Mouse (Mus musculus): ENCODE measurements at regions not wholly inside any gene's neighbourhood (a gene's known extent, or its start where the extent isn't known, plus 50 kb on each side); places are given as distances from the start of the nearest gene placed in this dataset.

GRCm38 (mm10) chr17:88240476-88240875 lies 175.4 kb upstream of the Fbxo11 start:
- Histone ChIP-seq H3K9me3 (peaks cover 8% of the 10 kb centered on the region; the same call in 1 of the 2 replicates), H3K4me3 (no peak overlapping the region), H3K36me3 (no peaks in the 10 kb centered on the region), H3K4me1 (replicated peaks) (no peaks in the 10 kb centered on the region), H3K27ac (no peak overlapping the region), H3K27me3 (ENCODE audit: insufficient read depth, poor library complexity, severe bottlenecking) (no peaks in the 10 kb centered on the region)
- WGBS = 82% methylated on average over 8 of the region's 8 CpGs
- no peak for DNase-seq (ENCODE audit: low spot score)

GRCm38 (mm10) chr17:88248625-88249024 lies 183.5 kb upstream of the Fbxo11 start:
- H3K36me3 ChIP-seq = no peaks in the 10 kb centered on the region
- 67% methylated on average over 5 of the region's 5 CpGs for WGBS
- no peaks in the 10 kb centered on the region for H3K9me3 ChIP-seq
- H3K27me3 ChIP-seq (ENCODE audit: insufficient read depth, poor library complexity, severe bottlenecking) = no peaks in the 10 kb centered on the region
- H3K27ac ChIP-seq = no peak overlapping the region
- DNase-seq (ENCODE audit: low spot score) = no peak
- peaks cover 8% of the 10 kb centered on the region; the same call in 1 of the 2 replicates for H3K4me1 ChIP-seq (replicated peaks)
- H3K4me3 ChIP-seq = no peak overlapping the region

- Histone ChIP-seq H3K9me3 (no peaks in the 10 kb centered on the region), H3K4me3 (no peak overlapping the region), H3K36me3 (no peaks in the 10 kb centered on the region), H3K4me1 (replicated peaks) (peaks cover 24% of the 10 kb centered on the region), H3K27me3 (ENCODE audit: insufficient read depth, poor library complexity, severe bottlenecking) (no peaks in the 10 kb centered on the region), H3K27ac (no peak overlapping the region)
- peak; percentile 76 for DNase-seq (ENCODE audit: low spot score)
- 20% methylated on average over 17 of the region's 17 CpGs for WGBS
Measured at GRCm38 (mm10) chr17:88251949-88252521, 186.9 kb upstream of the Fbxo11 start.

GRCm38 (mm10) chr17:88255744-88256598 lies 184.5 kb upstream of the Foxn2 start:
- H3K4me3 ChIP-seq = peak overlapping the region; percentile 72
- peak overlapping the region; percentile 98 for H3K27ac ChIP-seq
- whole genome bisulfite sequencing = under 1% methylated on average over 40 of the region's 40 CpGs
- H3K27me3 ChIP-seq (ENCODE audit: insufficient read depth, poor library complexity, severe bottlenecking) = no peaks in the 10 kb centered on the region
- H3K4me1 ChIP-seq (replicated peaks) = peaks cover 36% of the 10 kb centered on the region
- no peaks in the 10 kb centered on the region for H3K9me3 ChIP-seq
- no peaks in the 10 kb centered on the region for H3K36me3 ChIP-seq
- peak; percentile 87 for DNase-seq (ENCODE audit: low spot score)

GRCm38 (mm10) chr17:88256599-88257544 lies 183.6 kb upstream of the Foxn2 start:
- Histone ChIP-seq H3K27ac (peak overlapping the region; percentile 98), H3K4me3 (peak overlapping the region; percentile 72), H3K36me3 (no peaks in the 10 kb centered on the region), H3K4me1 (replicated peaks) (peaks cover 38% of the 10 kb centered on the region), H3K27me3 (ENCODE audit: insufficient read depth, poor library complexity, severe bottlenecking) (no peaks in the 10 kb centered on the region), H3K9me3 (no peaks in the 10 kb centered on the region)
- WGBS = 4% methylated on average over 18 of the region's 18 CpGs
- peak; percentile 65 for DNase-seq (ENCODE audit: low spot score)

GRCm38 (mm10) chr17:88258361-88258796 lies 182.1 kb upstream of the Foxn2 start:
- peak; percentile 27 for DNase-seq (ENCODE audit: low spot score)
- 69% methylated on average over 11 of the region's 11 CpGs for WGBS
- H3K27ac ChIP-seq = no peak overlapping the region

GRCm38 (mm10) chr17:88260176-88260575 lies 180.3 kb upstream of the Foxn2 start:
- no peaks in the 10 kb centered on the region for H3K27me3 ChIP-seq (ENCODE audit: insufficient read depth, poor library complexity, severe bottlenecking)
- H3K4me3 ChIP-seq = no peak overlapping the region
- no peak for DNase-seq (ENCODE audit: low spot score)
- H3K9me3 ChIP-seq = no peaks in the 10 kb centered on the region
- WGBS = 90% methylated on average over 7 of the region's 7 CpGs
- peaks cover 39% of the 10 kb centered on the region for H3K4me1 ChIP-seq (replicated peaks)
- no peak overlapping the region for H3K27ac ChIP-seq
- no peaks in the 10 kb centered on the region for H3K36me3 ChIP-seq

More at GRCm38 (mm10) chr17:88258361-88258796, 182.1 kb upstream of the Foxn2 start:
- H3K4me1 ChIP-seq (replicated peaks) = peaks cover 39% of the 10 kb centered on the region
- H3K4me3 ChIP-seq = no peak overlapping the region
- H3K36me3 ChIP-seq = no peaks in the 10 kb centered on the region
- H3K9me3 ChIP-seq = no peaks in the 10 kb centered on the region
- H3K27me3 ChIP-seq (ENCODE audit: insufficient read depth, poor library complexity, severe bottlenecking) = no peaks in the 10 kb centered on the region

- Histone ChIP-seq H3K9me3 (no peaks in the 10 kb centered on the region), H3K27ac (no peak overlapping the region), H3K36me3 (no peaks in the 10 kb centered on the region), H3K4me1 (replicated peaks) (peaks cover 35% of the 10 kb centered on the region), H3K4me3 (no peak overlapping the region), H3K27me3 (ENCODE audit: insufficient read depth, poor library complexity, severe bottlenecking) (no peaks in the 10 kb centered on the region)
- 46% methylated on average over 6 of the region's 6 CpGs for WGBS
- no peak for DNase-seq (ENCODE audit: low spot score)
Measured at GRCm38 (mm10) chr17:88260826-88261225, 179.7 kb upstream of the Foxn2 start.

- no peak for DNase-seq (ENCODE audit: low spot score)
- H3K4me3 ChIP-seq = no peak overlapping the region
- no peaks in the 10 kb centered on the region for H3K9me3 ChIP-seq
- H3K27me3 ChIP-seq (ENCODE audit: insufficient read depth, poor library complexity, severe bottlenecking) = no peaks in the 10 kb centered on the region
- H3K27ac ChIP-seq = no peak overlapping the region; the same call in 1 of the 2 replicates
- no peaks in the 10 kb centered on the region for H3K36me3 ChIP-seq
- 40% methylated on average over 8 of the region's 8 CpGs for WGBS
- H3K4me1 ChIP-seq (replicated peaks) = peaks cover 28% of the 10 kb centered on the region
Measured at GRCm38 (mm10) chr17:88261556-88261955, 179.0 kb upstream of the Foxn2 start.

GRCm38 (mm10) chr17:88262326-88263187 lies 178.0 kb upstream of the Foxn2 start:
- peaks cover 18% of the 10 kb centered on the region for H3K4me1 ChIP-seq (replicated peaks)
- WGBS = 78% methylated on average over 13 of the region's 13 CpGs
- H3K27ac ChIP-seq = no peak overlapping the region
- no peak for DNase-seq (ENCODE audit: low spot score)
- H3K27me3 ChIP-seq (ENCODE audit: insufficient read depth, poor library complexity, severe bottlenecking) = no peaks in the 10 kb centered on the region
- no peak overlapping the region for H3K4me3 ChIP-seq
- H3K36me3 ChIP-seq = no peaks in the 10 kb centered on the region
- H3K9me3 ChIP-seq = peaks cover 5% of the 10 kb centered on the region; the same call in 1 of the 2 replicates

GRCm38 (mm10) chr17:88265291-88265690 lies 175.2 kb upstream of the Foxn2 start:
- H3K27me3 ChIP-seq (ENCODE audit: insufficient read depth, poor library complexity, severe bottlenecking) = no peaks in the 10 kb centered on the region
- no peak overlapping the region for H3K27ac ChIP-seq
- 87% methylated on average over 13 of the region's 13 CpGs for WGBS
- H3K36me3 ChIP-seq = no peaks in the 10 kb centered on the region
- DNase-seq (ENCODE audit: low spot score) = no peak
- H3K4me3 ChIP-seq = no peak overlapping the region
- H3K4me1 ChIP-seq (replicated peaks) = peaks cover 18% of the 10 kb centered on the region
- H3K9me3 ChIP-seq = peaks cover 8% of the 10 kb centered on the region; the same call in 1 of the 2 replicates

GRCm38 (mm10) chr17:88268216-88268615 lies 172.3 kb upstream of the Foxn2 start:
- Histone ChIP-seq H3K36me3 (no peaks in the 10 kb centered on the region), H3K9me3 (peaks cover 8% of the 10 kb centered on the region; the same call in 1 of the 2 replicates), H3K27ac (no peak overlapping the region), H3K4me3 (no peak overlapping the region), H3K27me3 (ENCODE audit: insufficient read depth, poor library complexity, severe bottlenecking) (no peaks in the 10 kb centered on the region), H3K4me1 (replicated peaks) (no peaks in the 10 kb centered on the region)
- no peak for DNase-seq (ENCODE audit: low spot score)
- WGBS = 88% methylated on average over 8 of the region's 8 CpGs
